Mouse (Mus musculus): Measurements from ENCODE around the gene Shisa9.
"Not testable (repeated sequence)": the region's sequence is repeated elsewhere in the genome, so short reads cannot be mapped to it uniquely, and the experiment has no call there.

Shisa9 gene

GRCm38 (mm10) chr16:11983616-11984270, at the start of gene Shisa9:
Gene Shisa9, plus strand, starts transcription at chr16:11984113.
- DNase-seq (ENCODE audit: low spot score), result peak; percentile 65

DNA sequence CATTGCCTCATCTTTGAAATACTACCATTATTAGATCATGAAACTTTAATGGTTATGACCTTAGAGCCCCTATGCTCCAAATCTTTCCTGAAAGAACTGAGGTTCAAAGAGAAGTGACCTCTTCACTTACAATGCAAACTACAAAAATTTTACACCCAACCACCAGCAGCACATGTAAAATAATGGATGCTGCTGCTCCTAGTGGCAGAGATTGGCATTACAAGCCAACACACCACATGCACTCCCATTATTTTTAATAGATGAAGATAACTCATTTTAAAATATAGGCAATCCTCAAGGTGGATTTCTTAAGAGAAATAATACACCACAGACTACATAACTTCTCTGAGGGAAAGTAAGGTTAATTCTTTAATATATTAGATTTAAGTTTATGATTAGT, 43.4 kb upstream of the Shisa9 start:
- peak; percentile 51 for DNase-seq (ENCODE audit: low spot score)

- DNase-seq (ENCODE audit: low spot score), result no peak
These were observed 23.2 kb upstream of the Shisa9 start for GRCm38 (mm10) chr16:11960691-11961090.

DNA sequence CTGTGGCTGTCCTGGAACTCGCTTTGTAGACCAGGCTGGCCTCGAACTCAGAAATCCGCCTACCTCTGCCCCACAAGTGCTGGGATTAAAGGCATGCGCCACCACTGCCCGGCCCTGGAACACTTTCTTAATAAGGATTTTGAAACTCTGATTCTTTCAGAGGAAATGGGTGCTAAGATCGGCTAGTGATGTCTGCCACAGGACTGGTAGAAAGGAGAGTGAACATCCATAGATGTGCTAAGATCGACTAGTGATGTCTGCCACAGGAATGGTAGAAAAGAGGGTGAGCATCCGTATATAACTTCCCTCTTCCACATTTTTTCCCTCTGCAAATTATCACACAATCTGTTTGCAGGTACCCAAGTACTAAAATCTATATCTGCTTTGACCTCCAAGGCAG, 17.9 kb upstream of the Shisa9 start:
- no peak for DNase-seq (ENCODE audit: low spot score)

DNA sequence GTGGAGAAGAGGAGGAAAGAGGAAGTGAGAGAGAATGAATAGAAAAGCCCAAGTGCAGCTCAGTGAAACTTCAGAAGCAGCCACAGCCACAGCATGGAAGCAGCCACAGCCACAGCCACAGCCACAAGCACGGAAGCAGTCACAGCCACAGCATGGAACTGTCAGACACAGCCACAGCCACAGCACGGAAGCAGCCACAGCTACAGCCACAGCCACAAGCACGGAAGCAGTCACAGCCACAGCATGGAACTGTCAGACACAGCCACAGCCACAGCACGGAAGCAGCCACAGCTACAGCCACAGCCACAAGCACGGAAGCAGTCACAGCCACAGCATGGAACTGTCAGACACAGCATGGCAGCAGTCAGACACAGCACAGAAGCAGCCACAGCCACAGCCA, 17.1 kb upstream of the Shisa9 start:
- not testable (repeated sequence) for DNase-seq (ENCODE audit: low spot score)

DNA sequence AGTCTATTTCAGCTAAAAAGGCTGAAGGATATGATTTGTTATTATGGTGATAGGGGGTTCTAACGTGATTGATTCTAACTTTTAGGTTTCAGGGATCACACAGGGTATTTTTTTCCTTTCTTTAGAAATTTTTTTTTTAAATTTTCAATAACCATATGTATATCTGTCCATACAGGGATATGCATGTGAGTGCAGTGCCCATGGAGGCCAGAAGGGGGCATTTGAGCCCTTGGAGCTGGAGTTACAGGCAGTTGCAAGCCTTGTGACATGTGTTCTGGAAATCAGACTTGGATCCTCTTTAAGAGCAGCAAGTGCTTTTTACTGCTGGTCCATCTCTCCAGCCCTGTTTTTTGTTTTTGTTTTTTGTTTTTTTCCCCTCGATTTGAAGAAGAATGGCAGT, 16.3 kb upstream of the Shisa9 start:
- DNase-seq (ENCODE audit: low spot score), result no peak

GRCm38 (mm10) chr16:11973707-11974106, 10.2 kb upstream of the Shisa9 start:
- no peak for DNase-seq (ENCODE audit: low spot score)

DNA sequence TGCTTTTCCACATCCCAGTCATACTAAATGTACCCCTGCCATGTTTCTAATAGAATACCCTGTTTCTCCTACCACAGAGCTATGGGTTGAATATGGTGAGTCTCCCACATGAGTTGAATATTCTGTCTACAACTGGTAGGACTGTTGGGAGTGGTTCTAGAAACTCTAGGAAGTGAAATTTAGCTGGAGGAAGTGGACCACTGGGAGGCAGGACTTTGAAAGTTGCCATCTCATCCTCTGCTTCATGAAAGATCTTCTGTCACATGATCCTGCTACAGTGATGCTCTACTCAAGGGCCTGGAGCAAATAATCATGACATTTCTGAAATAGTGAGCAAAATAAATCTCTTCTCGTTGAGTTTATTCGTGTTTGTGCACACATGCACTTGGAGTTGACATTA, 7.2 kb upstream of the Shisa9 start:
- no peak for DNase-seq (ENCODE audit: low spot score)

DNA sequence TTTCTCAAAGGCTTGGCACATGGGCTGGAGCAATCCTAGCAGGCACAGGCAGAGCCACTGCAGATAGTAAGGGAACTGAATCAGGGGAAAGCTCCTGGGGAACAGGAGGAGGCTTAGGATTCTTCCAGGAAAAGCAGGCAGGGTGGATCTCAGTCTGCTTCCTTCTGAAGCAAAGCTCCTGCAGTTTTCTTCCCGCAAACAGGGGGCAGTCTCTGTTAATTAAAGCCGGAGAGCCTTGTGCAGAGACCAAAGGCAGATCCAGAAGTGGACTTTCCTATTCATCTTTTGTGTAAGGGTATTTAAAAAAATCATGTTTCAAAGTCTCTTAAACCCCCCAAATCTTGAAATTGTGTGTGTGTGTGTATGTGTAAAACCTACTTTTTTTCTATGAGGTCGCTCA, 3.1 kb upstream of the Shisa9 start:
- DNase-seq (ENCODE audit: low spot score), result peak; percentile 49

GRCm38 (mm10) chr16:11983106-11983615, 752 bp upstream of the Shisa9 start:
- DNase-seq (ENCODE audit: low spot score), result peak; percentile 20

- DNase-seq (ENCODE audit: low spot score), result peak; percentile 52
These were observed 418 bp downstream of the Shisa9 start for GRCm38 (mm10) chr16:11984271-11984791.

GRCm38 (mm10) chr16:11987056-11987455, 3.1 kb downstream of the Shisa9 start:
- no peak for DNase-seq (ENCODE audit: low spot score)

DNA sequence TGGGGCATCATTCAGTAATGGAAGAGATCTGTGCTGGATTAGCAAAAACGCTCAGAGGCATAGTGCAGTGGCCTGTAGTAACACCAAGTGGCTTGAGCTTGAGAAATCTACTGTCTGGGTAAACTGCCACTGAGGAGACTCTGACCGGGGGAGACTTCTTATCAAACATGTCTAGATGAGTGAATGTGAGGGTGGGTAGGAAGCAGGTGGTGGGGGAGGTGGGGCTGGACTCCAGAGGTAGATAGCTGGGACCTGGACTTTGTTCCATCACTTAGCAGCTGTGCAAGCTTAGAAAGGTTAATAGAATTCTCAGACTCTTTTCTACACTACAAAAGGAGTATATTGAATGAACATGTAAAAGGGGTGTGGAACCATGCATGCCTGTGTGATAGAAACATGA, 21.3 kb downstream of the Shisa9 start:
- DNase-seq (ENCODE audit: low spot score), result no peak

- DNase-seq (ENCODE audit: low spot score), result no peak
These were observed 26.2 kb downstream of the Shisa9 start for GRCm38 (mm10) chr16:12010136-12010535.

DNA sequence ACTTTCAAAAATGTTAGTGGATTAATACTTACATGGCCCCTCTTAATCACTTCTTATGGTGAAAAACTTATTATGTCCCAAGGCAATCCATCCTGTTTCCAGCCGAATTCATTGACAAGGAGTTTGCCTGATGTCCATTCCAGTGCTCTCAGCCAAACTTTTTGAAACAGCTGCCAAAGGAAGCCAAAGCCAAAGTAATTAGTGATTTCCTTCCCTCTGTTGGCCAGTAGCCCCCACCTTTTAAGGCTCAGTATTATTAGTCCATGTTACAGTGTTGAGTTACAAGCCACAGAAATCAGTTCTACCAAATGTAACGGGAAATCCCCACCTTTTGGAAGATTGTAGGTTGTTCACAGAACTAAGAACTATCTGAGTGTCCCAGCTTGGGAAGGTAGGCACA, 28.8 kb downstream of the Shisa9 start:
- no peak for DNase-seq (ENCODE audit: low spot score)

DNA sequence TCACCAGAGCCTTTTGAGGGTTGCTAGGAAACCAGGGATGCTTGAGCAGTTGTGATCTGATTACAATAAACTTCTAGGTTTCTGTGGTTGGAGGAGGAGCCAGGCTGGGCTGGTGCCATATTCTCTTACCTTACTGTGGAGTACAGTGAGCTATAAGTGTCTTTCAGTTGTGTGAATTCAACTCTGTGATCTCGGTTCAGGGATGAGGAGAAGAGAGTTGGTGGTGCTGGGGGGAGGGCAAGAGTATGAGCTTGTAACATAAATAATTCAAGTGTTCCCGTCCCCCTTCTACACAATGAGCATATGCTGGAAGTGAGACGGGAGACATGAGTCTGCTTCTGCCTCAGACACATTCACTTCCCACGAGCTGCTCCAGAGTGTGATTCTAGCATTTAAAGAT, 30.6 kb downstream of the Shisa9 start:
- DNase-seq (ENCODE audit: low spot score), result no peak

GRCm38 (mm10) chr16:12017921-12018618, 34.2 kb downstream of the Shisa9 start:
- DNase-seq (ENCODE audit: low spot score), result no peak

DNA sequence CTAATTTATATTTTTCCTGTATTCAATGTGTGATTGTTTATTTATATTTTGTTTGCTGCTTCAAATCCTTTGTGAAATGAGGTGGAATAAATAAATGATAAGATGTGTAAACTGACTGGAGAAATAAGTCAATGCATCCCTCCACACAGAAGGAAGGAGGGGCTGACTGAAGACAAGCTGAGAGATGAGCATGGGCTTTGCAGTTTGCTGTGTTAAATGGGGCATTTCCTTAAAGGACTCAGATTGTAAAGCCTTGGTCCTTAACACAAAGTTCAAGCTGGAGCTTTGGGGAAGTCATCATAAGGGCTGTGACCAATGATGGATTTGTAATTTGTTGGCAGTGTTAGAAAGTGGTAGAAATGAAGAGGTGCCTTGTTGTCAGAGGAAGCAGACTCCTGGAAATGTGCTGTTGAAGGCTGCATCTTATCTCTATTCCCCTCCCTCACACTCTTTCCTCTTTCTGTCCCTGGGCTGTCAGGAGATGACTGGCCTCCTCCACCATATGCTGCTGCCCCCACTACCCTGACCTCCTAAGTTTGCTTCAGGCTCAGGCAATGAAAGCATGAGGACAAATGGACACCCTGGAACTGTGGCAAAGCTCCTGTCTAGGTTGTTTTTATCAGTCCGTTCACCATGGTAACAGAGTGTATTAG, 36.3 kb downstream of the Shisa9 start:
- no peak for DNase-seq (ENCODE audit: low spot score)

GRCm38 (mm10) chr16:12032441-12032840, 48.5 kb downstream of the Shisa9 start:
- no peak for DNase-seq (ENCODE audit: low spot score)

DNA sequence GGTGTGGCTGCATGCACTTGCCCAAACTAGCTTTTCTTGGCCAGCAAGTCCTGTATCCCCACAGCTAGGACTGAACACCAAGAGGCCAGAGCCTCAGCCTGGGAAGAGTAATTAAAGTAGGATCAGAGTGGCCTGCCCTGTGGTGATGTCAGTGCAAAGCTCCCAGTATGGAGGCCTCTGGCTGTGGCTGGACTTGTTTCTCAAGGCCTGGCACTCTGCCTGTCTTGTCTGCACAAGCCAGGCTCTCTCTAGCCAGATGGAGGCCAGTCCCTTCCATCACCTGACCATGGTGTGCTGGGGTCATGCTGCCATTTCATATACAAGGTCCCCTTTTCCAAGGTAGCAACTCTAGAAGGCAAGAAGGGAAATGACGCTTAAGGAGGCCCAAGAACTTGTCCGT, 51.0 kb downstream of the Shisa9 start:
- no peak for DNase-seq (ENCODE audit: low spot score)

DNA sequence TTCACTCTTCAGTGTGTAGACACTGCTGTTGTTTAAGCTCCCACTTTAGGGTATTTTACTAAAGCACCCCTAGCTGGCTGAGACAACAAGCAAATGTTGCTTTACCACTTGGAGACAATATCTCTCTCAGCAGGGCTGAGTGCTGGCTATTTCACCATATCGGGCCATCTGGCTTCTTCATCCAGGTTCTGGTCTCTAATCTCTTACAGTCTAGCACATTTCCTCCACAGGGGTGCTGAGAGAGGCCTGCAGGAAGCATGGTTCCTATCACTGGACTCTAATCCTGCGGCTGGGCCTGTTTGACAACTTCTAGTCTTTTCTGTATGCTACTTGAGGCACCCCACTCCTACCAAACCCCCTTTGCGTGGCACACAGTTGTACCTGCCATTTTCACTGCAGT, 51.7 kb downstream of the Shisa9 start:
- no peak for DNase-seq (ENCODE audit: low spot score)

GRCm38 (mm10) chr16:12040935-12041334, 57.0 kb downstream of the Shisa9 start:
- DNase-seq (ENCODE audit: low spot score), result no peak

DNA sequence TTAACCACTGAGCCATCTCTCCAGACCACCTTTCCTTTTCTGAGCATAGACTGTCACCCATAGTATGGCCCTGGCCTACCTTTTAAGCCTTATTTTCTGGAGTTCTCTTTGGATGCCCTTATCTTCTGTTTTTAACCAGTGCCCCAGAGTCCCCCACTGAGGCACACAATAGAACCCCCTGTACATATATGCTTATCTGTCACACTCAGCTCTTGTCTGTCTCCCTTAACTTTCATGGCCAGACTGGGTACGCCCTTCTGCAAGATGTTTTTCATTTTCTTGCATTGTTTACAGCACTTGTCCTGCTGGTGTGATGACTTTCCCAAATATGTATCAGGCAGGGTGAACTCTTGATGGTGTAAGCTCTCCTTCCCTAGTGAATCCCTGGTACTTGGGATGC, 68.1 kb downstream of the Shisa9 start:
- no peak for DNase-seq (ENCODE audit: low spot score)
